Mouse (Mus musculus) spleen, embryonic (tissue): ENCODE data around the gene Ncs1.

ENCODE experiments used
- CTCF ChIA-PET: fragments of 350-600 bp; sonication (Branson Sonifier 250); formaldehyde crosslinking; loops from one replicate; lab custom pipeline; 2022; lab: Charles Lee

Gene Ncs1

DNA sequence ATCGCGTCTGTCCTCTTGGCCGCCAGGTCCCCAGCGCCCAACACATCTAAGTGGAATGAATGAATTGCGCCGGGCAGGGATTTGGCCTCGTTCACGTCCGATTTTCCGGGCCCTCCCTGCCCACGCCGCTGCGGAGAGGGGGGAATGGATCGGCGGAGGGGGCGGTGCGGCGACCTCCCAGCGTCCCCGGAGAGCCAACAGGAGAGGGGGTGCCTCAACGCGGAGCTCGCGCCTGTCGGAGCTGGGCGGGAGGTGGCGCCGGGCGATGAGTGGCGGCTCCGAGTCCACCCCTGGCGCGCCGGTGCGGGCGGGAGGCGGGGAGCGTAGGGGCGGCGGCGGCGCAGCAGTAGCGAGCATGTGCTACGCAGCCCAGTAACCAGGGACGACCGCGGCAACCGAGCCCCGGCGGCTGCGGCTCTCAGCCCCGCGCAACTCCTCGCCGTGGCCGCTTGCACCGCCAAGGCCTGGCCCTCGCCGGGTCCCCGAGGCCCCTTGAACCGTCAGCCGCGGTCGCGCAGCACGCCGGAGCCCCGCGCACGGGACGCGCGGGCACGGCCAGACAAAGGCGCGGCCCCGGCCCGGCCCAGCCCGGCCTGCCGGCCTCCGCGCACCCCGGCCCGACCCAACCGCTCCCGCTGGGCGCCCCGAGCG lies at the start of gene Ncs1:
TSS of gene Ncs1 (plus strand) at position 333 of the 651 bp plus-strand sequence.
- CTCF ChIA-PET = no interaction called here

DNA sequence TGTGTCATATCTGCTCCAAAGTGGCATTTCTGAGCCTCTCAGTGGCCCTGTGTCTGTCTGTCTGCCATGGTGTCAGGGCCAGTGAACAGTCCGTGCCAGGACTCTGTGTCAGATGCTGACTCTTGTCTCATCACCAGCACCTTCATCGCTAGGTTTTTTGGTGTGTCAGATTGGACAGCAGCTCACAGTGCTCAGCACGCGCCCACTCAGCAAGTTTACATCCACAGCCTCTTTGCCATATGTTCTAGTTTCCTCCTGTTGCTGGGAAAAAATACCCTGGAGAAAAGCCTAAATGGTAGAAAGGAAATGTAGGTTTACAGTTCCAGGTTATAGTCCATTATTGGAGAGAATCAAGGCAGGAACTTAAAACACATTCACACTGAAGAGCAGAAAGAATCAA lies 47.0 kb upstream of the Ncs1 start:
- CTCF ChIA-PET = interaction anchor here (0.6 kb wide), 1 partner anchor 81 kb away, joined by 4 read pairs; no protein-coding TSS in a partner anchor

DNA sequence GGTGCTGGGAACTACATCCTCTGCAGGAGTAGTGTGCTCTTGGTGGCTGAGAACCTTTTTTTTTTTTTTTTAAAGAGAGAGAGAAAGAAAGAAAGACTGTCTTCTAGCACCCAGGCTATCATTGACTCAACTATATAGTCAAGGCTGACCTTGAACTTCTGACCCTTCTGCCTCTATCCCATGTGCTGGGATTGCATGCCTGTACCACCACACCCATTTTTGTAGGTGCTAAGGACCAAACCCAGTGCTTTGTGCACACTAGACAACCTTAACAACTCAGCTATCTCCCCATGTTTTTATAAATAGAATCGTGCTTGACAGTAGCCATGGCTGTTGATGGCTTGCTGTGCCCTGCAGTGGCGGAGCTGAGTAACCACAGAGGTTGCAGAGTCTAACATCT lies 45.6 kb upstream of the Ncs1 start:
- CTCF ChIA-PET = no interaction called here

DNA sequence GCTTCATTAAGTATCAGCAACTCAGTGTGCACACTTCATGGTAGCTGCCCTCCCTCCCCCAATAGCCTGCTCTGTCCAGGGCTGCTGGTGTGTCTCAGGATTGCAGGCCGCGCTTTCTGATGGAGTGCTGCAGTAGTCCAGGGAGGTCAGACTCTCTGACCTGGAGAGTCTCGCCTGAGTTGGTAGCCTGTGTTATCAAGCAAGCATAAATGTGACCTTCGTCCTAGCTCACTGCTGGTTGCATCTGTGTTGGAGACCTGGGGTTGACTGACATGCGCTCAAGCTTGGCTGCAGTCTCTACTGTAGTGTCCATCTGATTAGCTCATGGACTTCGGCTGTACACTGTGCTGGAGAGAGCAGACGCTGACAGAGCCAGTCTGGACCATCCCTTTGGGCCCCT lies 43.8 kb upstream of the Ncs1 start:
- CTCF ChIA-PET = no interaction called here

DNA sequence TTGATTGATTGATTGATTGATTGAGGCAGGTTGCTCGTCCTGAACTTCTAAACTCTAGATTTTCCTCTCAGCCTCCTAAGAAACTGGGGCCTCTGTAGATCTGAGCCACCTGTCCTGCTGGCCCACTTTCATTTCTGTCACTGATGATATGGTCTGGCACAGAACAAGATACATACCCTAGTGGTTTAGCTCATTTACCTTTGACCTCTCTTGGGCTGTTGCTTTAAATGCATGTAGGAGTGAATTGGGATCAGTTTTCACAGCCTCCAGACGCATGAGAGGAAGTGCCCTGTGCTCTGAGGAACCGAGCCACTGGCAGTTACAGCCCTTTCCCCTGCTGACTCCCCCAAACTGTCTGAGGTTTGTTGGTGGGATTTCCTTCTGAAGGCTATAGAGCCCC lies 43.3 kb upstream of the Ncs1 start:
- CTCF ChIA-PET = no interaction called here

DNA sequence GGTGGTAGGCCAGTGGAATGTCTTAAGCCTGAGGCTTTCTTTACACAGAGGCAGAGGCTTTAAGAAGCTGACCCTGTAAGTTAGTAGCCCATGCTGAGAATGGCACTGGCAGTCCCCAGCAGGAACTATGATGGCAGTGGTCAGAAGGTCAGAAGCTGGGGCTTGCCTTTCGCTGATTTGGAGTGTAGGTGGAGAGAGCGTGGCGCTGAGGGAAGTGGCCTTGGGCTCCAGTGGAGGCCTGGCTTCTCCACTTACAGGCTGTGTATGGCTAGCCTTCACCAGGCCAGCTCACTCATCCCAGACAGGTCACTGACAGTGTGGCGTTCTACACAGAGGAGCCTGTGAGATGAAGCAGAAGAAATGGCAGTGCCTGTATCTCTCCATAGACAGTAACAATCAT lies 42.7 kb upstream of the Ncs1 start:
- CTCF ChIA-PET = no interaction called here

DNA sequence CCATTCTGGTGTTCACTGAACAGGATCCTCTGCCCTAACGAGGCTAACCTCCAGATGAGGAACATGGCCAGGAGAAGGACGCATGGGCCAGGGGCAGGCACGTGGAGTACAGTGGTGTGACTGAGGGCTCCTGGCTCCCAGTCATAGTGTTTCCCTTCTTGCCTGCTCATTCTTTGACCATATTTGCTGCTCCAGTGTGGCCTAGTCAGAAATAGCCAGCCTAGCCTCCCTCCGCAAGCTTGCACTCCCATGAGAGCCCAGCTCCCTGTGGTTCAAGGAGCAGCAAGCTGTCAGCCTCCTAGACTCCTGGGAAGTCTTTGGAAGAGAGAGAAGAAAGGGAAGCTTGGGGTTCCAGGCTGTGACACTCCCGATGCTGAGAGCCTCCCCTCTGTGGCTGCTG lies 40.9 kb upstream of the Ncs1 start:
- CTCF ChIA-PET = no interaction called here

DNA sequence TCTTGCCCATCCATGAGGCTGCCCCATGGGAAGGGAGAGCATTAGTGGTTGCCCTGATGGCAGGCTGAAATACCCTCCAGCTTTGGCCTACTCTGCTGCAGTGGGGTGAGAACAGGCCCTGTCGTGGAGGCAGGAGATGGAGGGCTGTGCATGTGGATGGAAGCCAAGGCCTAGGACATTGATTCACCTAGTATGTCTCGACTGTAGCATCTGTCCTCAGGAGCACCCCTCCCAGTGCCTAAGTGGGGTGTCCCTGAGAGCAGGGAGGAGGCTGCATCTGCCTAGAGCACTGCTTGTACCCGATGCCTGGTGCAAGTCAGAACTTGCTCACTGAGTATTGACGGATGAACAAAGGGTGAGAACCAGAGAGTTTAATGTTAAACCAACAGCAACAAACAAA lies 39.4 kb upstream of the Ncs1 start:
- CTCF ChIA-PET = no interaction called here

DNA sequence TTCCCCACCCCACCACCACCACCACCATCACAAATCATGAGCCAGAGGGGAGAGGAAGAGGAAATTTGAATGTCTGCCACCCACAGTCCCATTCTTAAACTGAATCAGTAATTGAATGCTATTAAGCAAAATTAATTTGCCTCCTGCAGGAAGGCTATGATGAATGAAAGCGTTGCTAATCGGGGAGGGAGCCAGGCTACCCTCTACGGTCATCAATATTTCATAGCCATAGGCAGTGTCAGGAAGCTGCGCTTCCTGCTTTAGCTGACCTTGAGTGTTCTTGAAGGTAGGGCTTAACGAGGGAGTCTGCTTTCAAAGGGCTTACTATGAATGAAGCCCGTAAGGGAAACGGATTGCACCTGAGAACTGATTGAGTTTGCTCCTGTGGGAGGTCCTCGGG lies 38.7 kb upstream of the Ncs1 start:
- CTCF ChIA-PET = no interaction called here

DNA sequence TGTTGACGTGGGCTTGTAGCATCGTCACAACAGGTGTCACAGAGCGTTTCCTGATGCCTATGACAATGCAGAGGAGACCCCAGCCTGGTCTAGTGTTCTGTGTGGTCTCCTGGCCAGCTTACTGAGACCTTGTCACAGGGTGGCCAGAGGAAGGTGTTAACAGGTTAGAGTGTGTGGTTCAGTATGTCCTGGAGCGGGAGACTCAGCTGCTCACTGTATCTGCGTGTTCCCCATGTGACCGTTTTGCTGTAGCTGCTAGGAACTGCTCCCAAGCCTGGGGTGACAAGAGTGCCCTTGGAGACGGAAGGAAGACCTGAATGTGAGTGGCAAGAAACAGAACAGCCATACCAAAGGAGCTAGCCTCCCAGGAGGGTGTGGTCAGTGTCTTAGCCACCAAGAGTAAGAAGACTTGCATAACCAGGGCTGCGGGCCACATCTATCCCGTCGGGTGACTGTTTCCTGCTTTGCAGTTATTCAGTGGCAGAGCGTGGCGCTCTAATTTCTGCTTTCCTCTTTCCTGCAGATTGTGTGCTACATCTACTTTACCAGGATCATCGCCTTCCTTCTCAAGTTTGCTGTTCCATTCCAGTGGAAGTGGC lies 37.0 kb upstream of the Ncs1 start:
- CTCF ChIA-PET = no interaction called here

DNA sequence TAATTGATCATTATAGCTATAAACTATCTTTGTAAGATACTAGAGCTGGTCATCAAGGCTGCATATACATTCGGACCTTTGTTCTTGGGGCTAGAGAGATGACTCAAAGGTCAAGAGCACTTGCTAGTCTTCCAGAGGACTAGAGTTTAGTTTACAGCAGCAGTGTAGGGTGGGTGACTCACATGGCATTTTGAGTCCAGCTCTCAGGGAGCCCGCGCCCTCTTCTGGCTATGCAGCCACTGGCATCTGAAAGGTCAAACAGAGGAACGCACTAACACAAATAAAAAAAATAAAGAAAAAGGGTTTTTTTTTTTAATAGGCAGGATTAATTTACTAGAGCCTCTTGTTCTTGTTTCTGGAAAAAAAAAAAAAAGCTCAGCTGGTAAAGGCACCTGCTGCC lies 36.1 kb upstream of the Ncs1 start:
- CTCF ChIA-PET = interaction anchor here (0.6 kb wide), 1 partner anchor 44 kb away, joined by 3 read pairs; no protein-coding TSS in a partner anchor

DNA sequence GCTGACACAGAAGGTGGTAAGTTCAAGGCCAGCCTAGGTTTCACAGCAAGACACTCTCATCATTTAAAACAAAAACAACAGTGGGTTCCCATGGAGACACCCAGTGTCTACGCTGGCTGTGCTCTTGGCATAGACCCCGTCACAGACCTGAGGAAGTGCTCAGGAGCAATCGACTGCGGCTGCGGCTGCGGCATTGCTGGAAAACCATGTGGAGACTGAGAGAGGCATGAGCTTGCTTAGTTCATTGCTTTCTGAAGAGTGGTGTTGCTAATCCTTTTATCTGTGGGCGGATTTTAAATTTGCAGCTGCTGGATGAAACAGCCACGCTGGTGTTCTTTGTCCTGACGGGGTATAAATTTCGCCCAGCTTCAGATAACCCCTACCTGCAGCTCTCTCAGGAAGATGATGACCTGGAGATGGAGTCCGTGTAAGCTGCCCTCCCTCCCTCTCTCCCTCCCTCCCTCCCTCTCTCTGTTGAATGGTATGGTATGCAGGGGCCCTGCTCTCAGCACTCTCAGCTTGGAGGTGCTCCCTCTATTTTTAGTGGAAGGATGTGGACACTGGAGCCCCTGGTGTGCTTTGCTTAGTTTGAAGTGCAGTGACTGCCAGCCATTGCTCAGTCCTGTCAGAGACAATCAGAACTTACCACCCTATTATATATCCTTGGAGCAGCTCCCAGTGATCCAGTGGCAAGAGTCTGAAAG lies 35.3 kb upstream of the Ncs1 start:
- CTCF ChIA-PET = interaction anchor here (0.6 kb wide), 1 partner anchor 45 kb away, joined by 3 read pairs; no protein-coding TSS in a partner anchor

DNA sequence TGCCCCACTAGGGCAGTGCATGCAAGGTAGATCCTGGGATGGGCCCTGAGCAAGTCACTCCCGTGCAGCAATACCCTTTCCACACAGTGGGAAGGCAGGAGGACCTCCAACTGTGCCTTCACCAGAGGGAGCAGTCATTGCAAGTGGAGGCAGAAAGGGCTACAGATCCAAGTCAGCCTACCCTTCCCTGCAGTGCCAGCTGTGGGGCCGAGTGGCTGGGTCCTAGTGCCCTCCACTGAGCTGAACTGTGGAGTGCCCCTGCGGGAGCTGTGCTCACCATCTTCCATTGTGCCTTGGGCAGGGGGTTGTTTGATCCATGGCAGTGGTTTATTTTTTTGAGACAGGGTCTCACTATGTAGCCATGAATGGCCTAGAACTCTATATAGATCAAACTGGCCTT lies 34.4 kb upstream of the Ncs1 start:
- CTCF ChIA-PET = no interaction called here

DNA sequence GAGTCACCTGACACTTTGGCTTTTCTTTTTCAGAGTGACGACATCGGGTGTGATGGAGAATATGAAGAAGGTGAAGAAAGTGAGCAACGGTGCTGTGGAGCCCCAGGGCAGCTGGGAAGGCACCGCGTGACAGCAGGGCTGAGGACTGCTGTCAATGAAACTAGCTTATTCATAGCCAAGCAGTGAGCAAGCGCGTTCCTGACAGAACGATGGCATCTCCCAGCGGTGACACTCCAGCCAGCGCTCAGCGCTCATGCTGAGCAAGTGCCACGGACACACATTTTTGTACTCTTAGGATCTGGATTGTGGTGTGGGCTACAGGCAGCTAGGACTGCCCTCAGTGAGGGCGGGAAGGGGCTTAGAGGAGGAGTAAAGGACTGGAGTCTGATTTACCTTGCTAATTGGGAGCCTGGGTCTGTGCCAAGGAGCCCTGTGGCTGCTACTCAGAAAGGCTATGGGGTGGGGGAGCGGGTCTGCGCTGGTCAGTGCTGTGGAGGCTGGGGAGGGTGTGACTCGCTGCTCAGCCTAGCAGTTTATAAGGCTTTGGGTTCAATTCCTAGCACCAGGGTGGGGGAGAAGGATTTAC lies 31.3 kb upstream of the Ncs1 start:
- CTCF ChIA-PET = no interaction called here

DNA sequence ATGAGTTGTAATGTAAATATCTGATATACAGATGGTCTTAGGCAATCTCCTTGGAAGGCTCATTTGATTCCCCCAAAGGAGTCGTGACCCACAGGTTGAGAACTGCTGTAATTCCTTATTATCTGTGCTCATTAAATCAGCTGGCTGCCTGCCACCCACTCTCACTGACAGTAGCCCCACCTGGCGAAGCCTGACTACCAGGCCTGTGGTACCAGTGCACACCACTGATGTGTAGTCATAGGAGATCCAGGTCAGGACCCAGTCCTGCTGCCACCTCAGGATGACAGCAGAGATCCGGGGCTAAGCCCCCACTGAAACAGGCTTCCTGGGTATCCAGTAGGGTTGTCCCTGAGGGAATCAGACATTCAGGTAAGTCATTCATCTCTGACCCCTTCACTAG lies 27.0 kb upstream of the Ncs1 start:
- CTCF ChIA-PET = interaction anchor here (0.6 kb wide), 1 partner anchor 221 kb away, joined by 3 read pairs; no protein-coding TSS in a partner anchor

DNA sequence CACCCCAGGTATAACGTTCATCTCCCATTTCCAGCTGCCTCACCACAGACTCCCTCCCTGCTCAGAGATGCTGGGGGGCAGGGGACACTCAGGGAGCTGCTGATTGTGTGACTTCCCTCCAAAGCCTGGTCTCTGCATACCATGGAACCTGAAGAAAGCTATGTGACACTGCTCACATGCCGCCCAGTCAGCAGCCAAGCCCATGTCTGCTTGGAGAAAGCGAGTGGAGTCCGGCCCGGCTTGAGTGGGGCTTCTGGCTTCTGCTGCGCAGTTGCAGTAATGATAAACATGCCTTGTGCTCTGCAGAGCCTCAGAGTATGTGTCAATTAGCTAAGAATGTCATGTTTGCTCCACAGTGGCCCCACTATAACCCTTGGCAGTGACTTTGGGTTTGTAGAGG lies 26.2 kb upstream of the Ncs1 start:
- CTCF ChIA-PET = no interaction called here

DNA sequence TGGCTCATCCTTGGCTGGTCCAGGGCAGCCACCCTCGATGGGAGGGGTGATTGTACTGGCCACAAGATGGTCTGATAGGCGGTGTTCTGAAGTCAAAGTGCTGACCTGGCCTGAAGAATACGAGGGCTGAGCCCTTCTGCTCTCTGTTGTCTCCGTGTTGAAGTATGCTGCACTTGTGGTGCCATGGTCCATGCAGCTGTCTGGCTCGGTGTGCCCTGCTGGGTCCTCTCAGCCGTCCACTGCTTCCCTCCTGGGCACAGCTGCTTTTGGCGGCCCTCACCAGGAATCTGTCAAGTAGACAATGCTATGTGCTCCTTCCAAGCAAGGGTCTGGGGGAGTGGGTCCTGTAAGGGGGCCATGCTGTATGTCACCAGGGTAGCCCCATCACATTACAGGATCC lies 24.8 kb upstream of the Ncs1 start:
- CTCF ChIA-PET = no interaction called here

DNA sequence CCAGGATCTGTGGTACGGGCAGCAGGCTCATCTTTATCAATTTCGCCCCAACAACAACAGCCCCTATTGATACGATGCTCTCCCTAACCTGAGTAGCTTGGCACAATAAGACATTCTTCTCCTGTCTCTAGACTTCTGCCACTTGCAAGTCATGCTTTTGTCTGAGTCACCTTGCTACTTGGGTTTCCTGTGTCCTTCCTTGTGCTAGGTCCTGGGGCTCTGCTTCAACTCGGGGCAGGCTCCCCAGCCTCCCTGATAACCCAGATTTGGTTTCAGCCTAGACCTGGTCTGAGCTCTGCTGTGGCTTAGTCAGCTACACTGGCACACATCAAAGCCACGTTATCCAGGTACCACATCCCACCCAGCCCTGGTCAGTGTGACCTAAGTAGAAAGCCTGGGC lies 24.0 kb upstream of the Ncs1 start:
- CTCF ChIA-PET = no interaction called here

DNA sequence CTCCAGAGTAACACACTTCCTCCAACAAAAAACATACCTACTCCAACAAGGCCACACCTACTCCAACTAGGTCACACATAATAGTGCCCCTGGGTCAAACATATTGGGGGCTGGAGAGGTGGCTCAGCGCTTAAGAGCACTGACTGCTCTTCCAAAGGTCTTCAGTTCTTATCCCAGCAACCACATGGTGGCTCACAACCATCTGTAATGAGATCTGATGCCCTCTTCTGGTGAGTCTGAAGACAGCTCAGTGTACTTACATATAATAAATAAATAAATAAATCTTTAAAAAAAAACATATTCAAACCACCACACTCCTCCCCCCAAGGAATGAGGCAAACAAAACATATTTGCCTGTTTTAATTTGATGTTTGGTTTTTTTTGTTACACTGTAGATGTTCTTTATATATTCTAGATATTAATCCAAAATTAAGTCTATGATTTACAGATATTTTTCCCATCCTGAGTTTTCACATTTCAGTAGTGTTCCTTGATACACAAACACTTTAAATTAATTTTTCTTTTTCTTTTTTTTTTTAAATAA lies 16.8 kb upstream of the Ncs1 start:
- CTCF ChIA-PET = interaction anchor here (0.7 kb wide), 1 partner anchor 57 kb away, joined by 4 read pairs; no protein-coding TSS in a partner anchor

DNA sequence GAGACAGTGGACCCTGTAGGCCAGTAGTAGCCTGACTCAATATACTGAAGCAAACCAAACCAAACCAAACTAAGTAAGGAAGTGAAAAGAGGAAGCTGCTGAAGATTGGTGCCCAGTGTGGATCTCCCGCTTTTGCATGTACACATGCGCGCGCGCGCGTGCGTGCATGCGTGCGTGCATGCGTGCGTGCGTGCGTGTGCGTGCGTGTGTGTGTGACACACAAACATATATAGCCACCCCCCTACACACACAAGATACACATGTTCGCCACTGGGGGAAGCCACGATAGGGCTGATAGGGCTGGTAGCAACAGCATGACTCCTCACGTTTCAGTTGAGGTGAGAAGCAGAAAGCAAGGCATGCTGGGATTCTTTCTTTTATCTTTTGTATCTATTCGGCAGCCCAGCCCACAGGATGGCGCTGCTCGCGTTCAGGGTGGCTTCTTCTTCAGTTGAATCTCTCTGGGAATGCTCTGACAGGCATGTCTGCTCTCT lies 6.4 kb upstream of the Ncs1 start:
- CTCF ChIA-PET = interaction anchor here (1.0 kb wide), 1 partner anchor 17 kb away, joined by 3 read pairs; no protein-coding TSS in a partner anchor

DNA sequence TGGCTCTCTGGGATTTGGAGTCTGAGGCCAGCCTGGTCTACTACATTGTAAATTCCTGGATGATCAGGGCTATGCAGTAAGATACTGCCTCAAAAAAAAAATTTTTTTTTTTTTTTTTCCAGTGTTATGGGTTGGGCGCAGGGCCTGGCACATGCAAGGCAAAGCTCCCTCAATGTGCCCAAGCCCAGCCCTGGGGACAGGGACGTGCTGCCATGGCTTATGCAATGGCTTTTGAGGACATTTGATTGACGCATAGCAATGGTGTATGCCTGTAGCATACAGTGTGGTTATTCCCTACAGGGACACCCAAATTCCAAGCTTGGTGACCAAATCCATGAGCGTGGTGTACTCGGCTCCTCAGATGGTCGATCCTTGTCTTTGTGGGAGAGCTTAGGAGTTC lies 5.8 kb upstream of the Ncs1 start:
- CTCF ChIA-PET = interaction anchor here (0.6 to 0.7 kb wide), 3 partner anchors 8 to 1120 kb away, joined by 3 to 6 read pairs (median 6); no protein-coding TSS in a partner anchor

DNA sequence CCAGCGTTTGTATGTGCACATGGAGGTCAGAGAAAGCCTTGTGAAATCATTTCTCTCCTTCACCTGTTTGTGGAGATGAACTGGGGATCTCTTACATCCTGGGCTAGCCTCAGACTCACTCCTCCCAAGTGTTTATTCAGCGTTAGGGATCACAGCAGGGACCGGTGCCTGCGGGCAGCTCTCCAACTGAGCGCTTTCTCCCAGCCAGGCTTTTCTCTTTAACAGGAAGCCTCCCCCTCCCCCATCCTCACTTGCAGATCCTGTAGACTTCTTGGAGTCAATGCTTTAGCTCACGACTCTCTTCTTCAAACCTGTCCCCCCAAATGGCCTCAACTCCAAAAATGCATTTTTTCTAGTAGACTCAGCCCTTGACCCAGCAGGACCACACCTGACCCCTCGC lies 4.0 kb upstream of the Ncs1 start:
- CTCF ChIA-PET = interaction anchor here (0.6 kb wide), 1 partner anchor 488 kb away, joined by 3 read pairs; no protein-coding TSS in a partner anchor
